Mouse (Mus musculus) liver, embryonic 13.5 days (tissue): Measurements from ENCODE around the gene Gtf3c4. TPM values are rescaled to one million over a fixed set of nuclear protein-coding genes. Genes with fewer than 3 reads are reported as not detected.

Experiments
- polyA plus RNA-seq: library from polyadenylated mRNA; unstranded; fragments of >200 nt; fragmentation: Nextera tagmentation; extraction: Ambion mirVana; gene quantifications from 2 replicates; pipeline ENCODE4 v1.2.1, GENCODE M21; 2015

Gtf3c4 gene
- polyA plus RNA-seq, 1 experiment from 2014 or later, result 4.9 TPM

Other genes starting within 250 kb of the Gtf3c4 start
- 99.2 and 109 TPM in 2 replicates for gene Gfi1b, start 218.4 kb downstream of the Gtf3c4 start, polyA plus RNA-seq
- 7.8 and 8.4 TPM in 2 replicates for gene Tsc1, start 199.1 kb downstream of the Gtf3c4 start, polyA plus RNA-seq
- gene Spaca9, start 140.6 kb downstream of the Gtf3c4 start, polyA plus RNA-seq, result 2.0 and 2.4 TPM in 2 replicates
- gene Ak8, start 140.2 kb downstream of the Gtf3c4 start, polyA plus RNA-seq, result 0.16 and 0.34 TPM in 2 replicates
- 7.5 and 7.7 TPM in 2 replicates for gene Ddx31, start within 50 bp of the Gtf3c4 start, polyA plus RNA-seq
- gene Barhl1, start 76.3 kb upstream of the Gtf3c4 start, polyA plus RNA-seq, result not detected in 2 replicates
- 0.08 and 0.13 TPM in 2 replicates for gene Cfap77, start 214.7 kb upstream of the Gtf3c4 start, polyA plus RNA-seq
- gene Ttf1, start 219.9 kb upstream of the Gtf3c4 start, polyA plus RNA-seq, result 4.6 and 5.2 TPM in 2 replicates